Mouse (Mus musculus) heart, postnatal 0 days (tissue): Measurements from ENCODE around the gene Id1.

ENCODE experiments used
- CTCF ChIP-seq: IDR thresholded peaks from 2 replicates; pipeline ENCODE4 v1.5.1; 2016; ENCODE audit warnings: antibody characterized with exemption, control low read depth, low read depth
- EP300 ChIP-seq: IDR thresholded peaks from 2 replicates; pipeline ENCODE4 v1.6.1; 2016; ENCODE audit warnings: antibody characterized with exemption, low read depth

DNA sequence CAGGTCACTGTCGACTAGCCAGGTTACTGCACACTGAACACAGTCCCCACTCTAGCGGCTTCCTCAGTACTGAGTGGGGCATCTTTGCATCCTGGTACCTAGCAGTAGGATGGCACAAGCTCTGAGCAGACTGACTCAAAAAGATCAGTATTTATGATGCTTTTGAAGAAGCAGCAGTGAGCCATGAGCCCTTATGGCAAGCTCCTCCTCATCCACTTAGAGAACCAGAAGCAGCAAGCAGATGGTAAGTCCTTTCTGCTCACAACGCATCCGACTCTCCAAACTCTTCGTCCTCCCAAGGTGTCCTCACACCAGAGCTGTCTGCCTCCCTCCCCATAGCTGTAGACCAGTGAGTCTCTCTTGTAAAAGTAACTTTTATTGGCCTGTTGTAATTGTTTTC, 47.2 kb downstream of the Id1 start:
- no peak for TF ChIP-seq EP300
- no peak for TF ChIP-seq CTCF
